Mouse (Mus musculus) CD4-positive naive resting alpha-beta T cell, adult 76 days (primary cell): ENCODE measurements around the gene Irx6. TPM values are rescaled to one million over a fixed set of nuclear protein-coding genes. Genes with fewer than 3 reads are reported as not detected.

Source experiments
- total RNA-seq: library from RNA; stranded (reverse); gene quantifications from one replicate; pipeline ENCODE4 v1.2.4, GENCODE M21; 2023

The Irx6 gene
- total RNA-seq = not detected

GRCm38 (mm10) chr8:92674244-92675128 lies at the start of gene Irx6:
Gene Irx6 (plus strand): TSS chr8:92674288.

Other genes with a start within 250 kb of the Irx6 start
- gene Mmp2, start 153.0 kb downstream of the Irx6 start, total RNA-seq = not detected
- gene Lpcat2, start 181.1 kb downstream of the Irx6 start, total RNA-seq = 3.2 TPM
- not detected for gene Capns2, start 227.1 kb downstream of the Irx6 start, total RNA-seq